Mouse (Mus musculus) frontal cortex, postnatal 36 days (tissue): ENCODE data around the gene Glis3.

Experiments
- DNase-seq, 2 experiments: peaks; one replicate each; pipeline ENCODE4 v3.0.0; 2022; ENCODE audit warnings: low spot score in 2 of 2

The Glis3 gene

GRCm38 (mm10) chr19:28382168-28382911 lies 297.5 kb downstream of the Glis3 start:
- peak in 1 of 2 experiments; percentile 56 for DNase-seq

GRCm38 (mm10) chr19:28381441-28381840 lies 298.4 kb downstream of the Glis3 start:
- no peak for DNase-seq

- DNase-seq, result no peak
These were observed 299.1 kb downstream of the Glis3 start for GRCm38 (mm10) chr19:28380691-28381262.

GRCm38 (mm10) chr19:28377788-28378295 lies 302.0 kb downstream of the Glis3 start:
- DNase-seq, result no peak

- DNase-seq, result no peak
These were observed 303.5 kb downstream of the Glis3 start for GRCm38 (mm10) chr19:28376401-28376800.

GRCm38 (mm10) chr19:28375746-28376145 lies 304.1 kb downstream of the Glis3 start:
- no peak for DNase-seq

- DNase-seq, result no peak
These were observed 305.4 kb downstream of the Glis3 start for GRCm38 (mm10) chr19:28374524-28374923.

- DNase-seq, result no peak
These were observed 311.7 kb downstream of the Glis3 start for GRCm38 (mm10) chr19:28368215-28368614.

GRCm38 (mm10) chr19:28367274-28367673 lies 312.6 kb downstream of the Glis3 start:
- no peak for DNase-seq

- DNase-seq, result no peak
These were observed 313.1 kb downstream of the Glis3 start for GRCm38 (mm10) chr19:28366766-28367165.

- DNase-seq, result no peak
These were observed 314.0 kb downstream of the Glis3 start for GRCm38 (mm10) chr19:28365897-28366296.

GRCm38 (mm10) chr19:28360884-28361283 lies 319.0 kb downstream of the Glis3 start:
- DNase-seq, result no peak

- no peak for DNase-seq
These were observed 322.3 kb downstream of the Glis3 start for GRCm38 (mm10) chr19:28357595-28357994.

GRCm38 (mm10) chr19:28351068-28352066 lies 328.5 kb downstream of the Glis3 start:
- DNase-seq, result no peak

GRCm38 (mm10) chr19:28347080-28347825 lies 332.6 kb downstream of the Glis3 start:
- no peak for DNase-seq

- no peak for DNase-seq
These were observed 336.2 kb downstream of the Glis3 start for GRCm38 (mm10) chr19:28343640-28344039.

- DNase-seq, result no peak
These were observed 342.3 kb downstream of the Glis3 start for GRCm38 (mm10) chr19:28337574-28337973.

- no peak for DNase-seq
These were observed 343.0 kb downstream of the Glis3 start for GRCm38 (mm10) chr19:28336651-28337510.

GRCm38 (mm10) chr19:28335890-28336289 lies 344.0 kb downstream of the Glis3 start:
- no peak for DNase-seq
